Mouse (Mus musculus) adrenal gland (tissue): Measurements from ENCODE around the gene Etv1.

ENCODE experiments used
- intact Hi-C: fragments of 180-260 bp; cut with DNase I; formaldehyde crosslinking; loops from one replicate; pipeline ENCODE4 v1.15.1; 2025

Gene Etv1

GRCm38 (mm10) chr12:38906812-38907211 is 127.6 kb downstream of the Etv1 start:
- intact Hi-C loops: loop anchor here (10.0 kb wide), 1 partner anchor 122 kb away; no protein-coding TSS in a partner anchor

DNA sequence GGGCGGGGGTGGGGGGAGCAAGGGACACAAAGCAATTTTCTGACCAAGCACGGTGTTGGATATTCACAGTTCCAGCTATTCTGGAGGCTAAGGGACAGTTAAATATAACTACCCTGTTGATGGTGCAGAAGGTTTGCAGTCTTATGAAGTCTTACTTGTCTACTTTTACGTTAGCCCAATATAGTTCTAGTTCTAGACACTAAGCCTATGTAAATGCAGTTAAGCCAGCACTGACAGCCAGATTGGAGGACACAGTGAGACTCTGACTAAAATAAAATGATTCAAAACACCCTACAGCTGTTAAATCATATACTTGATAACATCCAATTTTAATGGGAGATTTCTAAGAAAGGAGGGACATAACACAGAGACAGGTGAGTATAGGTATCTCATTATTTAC is 129.8 kb downstream of the Etv1 start:
- intact Hi-C loops: loop anchor here (10.0 kb wide), 1 partner anchor 124 kb away; no protein-coding TSS in a partner anchor
